Mouse (Mus musculus): Measurements from ENCODE around the gene Calm1. TPM values are rescaled to one million over a fixed set of nuclear protein-coding genes. Genes with fewer than 3 reads are reported as not detected.

The Calm1 gene
- total RNA-seq, 2 experiments from 2014 or later: 355 to 389 TPM

DNA sequence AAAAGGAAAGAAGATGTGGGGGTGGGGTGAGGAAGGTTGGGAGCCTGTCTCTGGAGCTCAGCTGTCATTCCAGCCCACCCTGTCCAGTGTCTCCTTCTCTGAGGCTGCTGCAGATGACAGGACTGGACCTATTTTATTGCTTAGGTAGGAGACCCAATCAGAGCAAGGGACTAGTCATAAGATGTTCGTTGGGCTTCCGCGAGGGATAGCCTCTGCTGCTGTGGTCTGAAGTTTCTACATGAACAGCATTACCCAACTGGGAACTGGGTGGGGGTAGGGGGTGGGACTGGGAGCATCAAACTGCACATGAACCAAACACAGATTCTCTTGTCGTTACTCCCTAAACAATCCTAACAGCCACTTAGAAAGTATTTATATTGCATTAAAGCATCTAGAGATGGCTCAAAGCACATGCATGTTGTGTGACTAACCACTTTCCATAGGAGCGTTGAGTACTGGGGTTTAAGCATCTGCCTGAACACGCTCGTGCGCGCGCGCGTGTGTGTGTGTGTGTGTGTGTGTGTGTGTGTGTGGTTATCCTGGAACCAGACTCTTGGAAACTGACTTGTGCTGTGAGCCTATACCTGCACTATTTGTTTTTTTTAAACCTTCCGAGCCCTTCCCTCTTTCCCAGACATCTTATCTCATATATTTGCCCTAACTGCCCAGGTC lies 23.2 kb downstream of the Calm1 start:
- DNase-seq: no peak

- DNase-seq: peak; percentile 18
Observed at GRCm38 (mm10) chr12:100223531-100223930, 24.3 kb downstream of the Calm1 start.

DNA sequence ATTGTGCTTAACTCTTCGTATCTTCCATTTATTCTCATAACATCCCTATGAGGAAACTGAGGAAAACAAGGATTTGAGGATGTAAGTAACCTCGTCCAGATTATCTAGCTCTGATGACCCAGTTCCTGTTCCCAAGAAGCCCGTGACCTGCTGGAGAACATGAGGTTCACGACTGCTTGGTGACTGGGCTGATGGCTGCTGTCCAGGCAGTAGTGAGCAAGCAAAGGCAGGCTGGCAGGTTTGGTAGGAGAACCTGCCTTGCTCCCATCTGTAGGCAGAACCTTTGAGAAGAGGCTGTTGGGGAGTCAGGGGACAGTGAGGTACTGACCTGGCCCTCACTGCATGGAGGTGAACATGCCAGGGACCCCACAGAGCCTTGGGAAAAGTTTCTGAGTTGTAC lies 26.0 kb downstream of the Calm1 start:
- DNase-seq: no peak

GRCm38 (mm10) chr12:100226073-100226472 lies 26.8 kb downstream of the Calm1 start:
- DNase-seq: no peak

- no peak for DNase-seq
Observed at GRCm38 (mm10) chr12:100226621-100227020, 27.4 kb downstream of the Calm1 start.

DNA sequence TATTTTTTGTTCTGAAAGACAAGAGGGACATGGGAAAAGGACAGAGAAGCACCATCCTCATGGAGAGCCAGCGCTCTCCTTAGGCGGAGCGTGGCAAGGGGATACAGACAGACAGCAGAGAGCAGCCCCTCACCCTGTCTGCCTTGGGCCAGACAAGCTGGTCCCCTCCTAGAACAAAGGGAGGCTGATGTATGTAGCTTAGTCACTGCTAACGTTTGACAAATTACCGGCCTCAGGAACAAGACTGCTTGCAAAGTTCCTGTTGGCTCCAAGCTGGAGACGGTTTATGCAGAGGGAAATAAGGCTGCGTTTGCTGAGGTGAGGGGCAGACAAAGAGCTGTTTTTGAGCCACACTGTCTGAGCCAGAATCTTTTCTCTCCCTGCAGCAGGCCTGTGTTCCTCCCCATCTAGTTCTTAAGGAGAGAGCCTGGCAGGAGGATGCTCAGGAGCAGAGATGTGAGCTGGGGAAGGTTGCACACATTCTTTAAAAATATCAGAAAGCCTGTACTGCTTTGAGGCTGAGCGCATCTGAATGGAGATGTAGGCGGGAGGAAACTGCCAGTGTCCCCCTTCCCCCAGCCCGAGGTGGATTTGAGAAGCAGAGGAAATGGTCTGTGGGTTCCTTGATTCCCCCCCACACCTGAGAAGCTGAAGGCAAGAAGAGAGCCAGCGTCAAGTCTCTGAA lies 28.9 kb downstream of the Calm1 start:
- no peak for DNase-seq

- DNase-seq: peak; percentile 26
Observed at GRCm38 (mm10) chr12:100234201-100234600, 35.0 kb downstream of the Calm1 start.

DNA sequence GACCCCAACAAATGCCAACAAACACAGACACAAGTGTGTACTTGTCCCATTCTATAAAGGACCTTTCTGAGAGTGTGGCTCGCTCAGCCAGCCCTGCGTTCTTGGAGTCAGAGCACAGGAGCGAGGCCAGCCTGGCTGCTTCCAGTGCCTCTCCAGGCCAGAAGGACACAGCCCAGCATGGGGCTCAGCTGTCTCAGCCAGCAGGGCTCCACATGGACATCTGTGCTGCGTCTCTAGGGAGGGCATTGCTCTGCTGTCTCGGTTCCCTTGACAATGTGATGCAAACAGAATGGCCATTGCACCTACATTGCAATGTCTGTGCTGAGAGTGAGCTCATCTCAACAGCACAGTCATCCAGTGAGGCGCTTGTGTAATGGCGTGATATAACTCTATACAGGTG lies 35.7 kb downstream of the Calm1 start:
- DNase-seq: no peak

- no peak for DNase-seq
Observed at GRCm38 (mm10) chr12:100235423-100235822, 36.2 kb downstream of the Calm1 start.

- no peak for DNase-seq
Observed at GRCm38 (mm10) chr12:100239404-100239803, 40.2 kb downstream of the Calm1 start.

- DNase-seq: no peak
Observed at GRCm38 (mm10) chr12:100239807-100240206, 40.6 kb downstream of the Calm1 start.

GRCm38 (mm10) chr12:100241911-100242796 lies 42.9 kb downstream of the Calm1 start:
- DNase-seq: peak; percentile 56

- DNase-seq: no peak
Observed at GRCm38 (mm10) chr12:100244580-100244979, 45.3 kb downstream of the Calm1 start.

DNA sequence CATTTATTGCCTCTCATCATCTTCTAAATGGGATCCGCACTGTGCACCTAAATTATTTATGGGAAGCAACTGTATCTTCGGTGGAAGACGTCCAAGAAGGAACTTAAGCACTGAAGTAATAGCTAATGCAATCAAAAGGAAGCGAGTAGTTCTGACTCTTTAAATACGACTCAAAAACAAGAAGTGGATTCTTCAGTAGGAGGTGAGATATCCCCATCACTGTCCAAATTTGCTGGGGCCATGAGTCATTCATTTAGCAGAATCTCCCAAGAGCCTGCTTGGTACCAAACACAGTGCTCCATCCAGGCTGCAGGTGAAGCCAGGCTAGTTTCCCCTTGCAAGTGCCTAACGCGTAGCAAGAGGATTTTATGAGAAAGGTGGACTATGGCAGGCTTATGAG lies 49.9 kb downstream of the Calm1 start:
- DNase-seq: no peak

GRCm38 (mm10) chr12:100254471-100254870 lies 55.2 kb downstream of the Calm1 start:
- no peak for DNase-seq

GRCm38 (mm10) chr12:100255441-100255949 lies 56.3 kb downstream of the Calm1 start:
- DNase-seq: no peak

- no peak for DNase-seq
Observed at GRCm38 (mm10) chr12:100257779-100258178, 58.5 kb downstream of the Calm1 start.

Other genes with a start within 250 kb of the Calm1 start
- 1 to 10 TPM in 1 of 2 experiments, under 1 TPM in 1; 0.78 to 1.3 TPM for gene Kcnk13, start 234.9 kb upstream of the Calm1 start, total RNA-seq (2021)
- 100 to 1,000 TPM; 167 to 169 TPM for gene Psmc1, start 89.3 kb upstream of the Calm1 start, total RNA-seq (2021)
- 10 to 100 TPM; 14.8 to 19.4 TPM for gene Nrde2, start 39.8 kb upstream of the Calm1 start, total RNA-seq (2021)